Mouse (Mus musculus) spleen, postnatal 14 days (tissue): ENCODE measurements around the gene N6amt1.
A peak's percentile ranks its signal among the peaks of the same experiment; 100 is the strongest.

Experiments
- DNase-seq, 2 experiments: peaks; one replicate each; pipeline ENCODE4 v3.0.0; 2021 to 2022; ENCODE audit warnings: low spot score in 2 of 2

Gene N6amt1

DNA sequence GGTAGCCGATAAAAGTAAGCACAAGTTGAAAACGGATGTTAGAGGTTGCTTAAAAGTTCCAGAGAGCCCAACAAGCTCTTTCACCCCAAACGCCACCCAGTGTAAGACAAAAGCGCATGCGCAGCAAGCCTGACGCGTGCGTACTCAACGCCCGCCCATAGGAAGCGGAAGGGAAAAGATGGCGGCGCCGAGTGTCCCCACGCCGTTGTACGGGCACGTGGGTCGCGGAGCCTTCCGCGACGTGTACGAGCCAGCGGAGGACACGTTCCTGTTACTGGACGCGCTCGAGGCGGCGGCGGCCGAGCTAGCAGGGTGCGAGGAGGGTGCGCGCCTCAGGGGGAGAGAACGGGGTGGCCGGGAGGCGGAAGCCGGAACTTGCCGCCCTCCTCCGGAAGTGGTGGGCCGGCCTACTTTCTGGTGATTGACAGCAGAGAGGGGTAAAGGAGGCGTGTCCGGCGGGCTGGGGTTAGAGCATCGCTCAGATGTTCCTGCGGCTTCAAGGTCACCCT lies at the start of gene N6amt1:
TSS of gene N6amt1 (plus strand) at position 111 of the 509 bp plus-strand sequence.
- DNase-seq = peak; percentile 78 to 84

DNA sequence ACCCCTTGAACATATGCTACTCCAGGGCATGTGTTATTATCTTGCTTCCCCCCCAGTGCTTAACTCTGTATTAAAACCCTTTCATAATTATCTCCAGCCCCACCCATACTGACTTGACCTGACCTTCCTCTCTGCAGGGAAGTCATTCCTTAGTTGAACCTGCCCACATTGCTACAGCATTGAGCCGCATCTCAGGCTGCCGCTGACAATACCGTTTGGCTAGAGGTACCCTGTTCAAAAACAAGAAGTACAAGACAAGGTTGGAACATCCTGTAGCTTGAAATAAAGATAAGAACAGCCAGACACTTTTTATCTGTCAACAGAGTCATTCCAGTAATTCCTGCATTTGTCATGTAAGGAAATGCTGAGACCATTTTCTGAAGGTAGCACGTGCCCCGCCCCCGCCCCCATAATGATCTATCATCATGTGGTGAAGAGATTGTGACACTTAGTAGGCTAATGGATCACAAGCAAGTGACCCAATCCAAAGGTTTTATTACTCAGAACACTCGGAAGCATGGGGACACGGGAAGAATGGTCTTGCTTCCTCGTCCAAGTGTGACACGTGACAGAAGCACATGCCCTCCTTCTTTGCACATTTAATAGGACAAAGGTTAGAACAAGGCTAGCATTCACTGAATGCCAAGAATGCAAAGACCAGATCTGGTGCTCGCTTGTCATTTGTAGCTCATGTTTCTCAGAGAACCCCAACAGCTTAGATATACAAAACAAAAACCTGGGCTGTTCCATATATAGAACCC lies 48.6 kb upstream of the N6amt1 start:
- DNase-seq = no peak

DNA sequence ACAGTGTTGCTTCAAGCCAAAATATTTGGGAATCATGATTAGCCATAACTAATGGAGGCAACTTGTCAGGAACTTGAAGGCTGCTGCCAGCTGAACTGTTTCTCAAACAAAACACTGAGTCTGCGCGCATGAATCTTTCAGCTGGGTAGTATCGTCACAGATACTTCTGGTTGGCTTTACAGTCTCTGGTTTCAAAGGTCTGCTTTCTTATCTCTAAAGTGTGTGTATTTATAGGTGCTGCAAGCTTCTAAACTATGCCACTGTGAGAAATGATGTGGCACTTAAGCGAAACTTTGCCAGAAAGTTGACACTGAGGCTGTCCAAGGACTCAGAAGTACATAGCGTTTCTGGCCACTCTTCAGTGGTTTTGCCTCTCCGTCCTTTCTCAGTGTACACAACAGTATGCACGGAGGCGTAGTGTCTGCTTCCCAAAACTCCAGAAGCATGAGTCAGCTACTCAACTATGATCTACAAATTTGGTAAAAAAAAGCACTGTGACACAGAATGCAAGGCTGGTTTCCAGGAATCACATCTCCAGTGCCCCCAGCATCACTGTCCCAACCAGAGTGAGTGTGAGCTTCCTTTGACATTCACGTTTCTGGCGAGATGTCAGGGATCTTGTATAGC lies 46.8 kb upstream of the N6amt1 start:
- no peak for DNase-seq

DNA sequence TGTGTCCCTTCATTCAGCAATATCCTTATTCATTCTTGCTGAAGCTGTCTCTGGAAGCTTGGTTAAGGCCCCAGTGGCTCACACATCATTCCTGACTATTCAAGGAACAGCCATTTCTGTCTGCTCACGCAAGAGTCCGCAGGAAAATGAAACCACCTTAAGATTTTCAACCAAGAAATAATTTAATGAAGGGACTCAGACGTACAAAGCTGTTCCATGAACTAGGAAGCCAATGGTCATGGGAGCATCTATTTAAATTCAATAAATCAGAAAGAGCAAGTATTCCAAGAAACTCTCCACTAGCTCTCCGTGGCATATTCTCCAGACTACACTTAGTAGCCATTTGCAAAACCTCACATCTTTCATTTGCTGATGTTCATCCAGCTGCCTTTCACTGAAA lies 43.3 kb upstream of the N6amt1 start:
- no peak for DNase-seq

DNA sequence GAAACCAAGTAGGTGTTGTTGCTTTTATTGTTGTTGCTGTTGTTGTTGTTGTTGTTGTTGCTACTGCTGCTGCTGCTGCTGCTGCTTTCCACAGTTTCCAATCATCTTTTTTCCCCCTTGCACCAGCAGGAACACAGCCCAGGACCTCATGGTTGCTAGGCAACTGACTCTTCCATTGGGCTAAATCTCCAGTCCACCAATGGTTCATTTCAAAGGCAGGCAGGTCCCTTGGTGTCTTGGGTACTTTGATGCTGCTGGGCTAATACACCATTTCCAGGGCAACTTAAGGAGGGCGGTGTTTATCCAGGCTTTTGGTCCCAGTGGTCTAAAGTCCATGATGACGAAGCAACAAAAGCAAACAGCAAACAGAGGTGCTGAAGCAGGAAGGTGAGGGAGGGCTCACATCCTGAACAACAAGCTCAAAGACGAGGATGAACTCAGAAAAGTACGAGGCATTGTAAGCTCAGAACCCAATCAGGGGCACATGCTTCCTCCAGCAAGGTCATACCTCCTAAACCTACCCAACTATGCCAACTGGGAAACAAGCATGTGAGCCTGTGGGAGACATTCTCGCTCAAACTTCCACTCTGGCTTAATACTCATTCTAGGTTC lies 35.7 kb upstream of the N6amt1 start:
- DNase-seq = no peak

DNA sequence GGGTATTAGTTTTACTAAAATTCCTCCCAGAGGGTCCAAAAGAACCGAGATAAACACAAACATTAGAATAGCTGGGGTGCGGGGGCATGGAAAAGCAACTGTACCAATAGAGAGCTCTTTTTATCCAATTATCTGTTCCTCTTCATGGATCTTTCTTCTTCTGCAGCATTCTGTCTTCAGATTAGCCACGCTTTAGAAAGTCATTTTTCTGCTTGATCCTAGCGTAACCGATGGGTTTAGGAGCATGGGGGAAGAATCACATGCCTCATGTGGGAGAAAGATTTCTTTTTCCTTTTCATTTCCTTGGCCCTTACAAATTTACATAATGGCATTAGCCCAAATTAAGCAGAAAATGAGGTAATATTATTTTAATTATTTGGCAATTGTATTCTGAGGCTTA lies 35.0 kb upstream of the N6amt1 start:
- no peak for DNase-seq

DNA sequence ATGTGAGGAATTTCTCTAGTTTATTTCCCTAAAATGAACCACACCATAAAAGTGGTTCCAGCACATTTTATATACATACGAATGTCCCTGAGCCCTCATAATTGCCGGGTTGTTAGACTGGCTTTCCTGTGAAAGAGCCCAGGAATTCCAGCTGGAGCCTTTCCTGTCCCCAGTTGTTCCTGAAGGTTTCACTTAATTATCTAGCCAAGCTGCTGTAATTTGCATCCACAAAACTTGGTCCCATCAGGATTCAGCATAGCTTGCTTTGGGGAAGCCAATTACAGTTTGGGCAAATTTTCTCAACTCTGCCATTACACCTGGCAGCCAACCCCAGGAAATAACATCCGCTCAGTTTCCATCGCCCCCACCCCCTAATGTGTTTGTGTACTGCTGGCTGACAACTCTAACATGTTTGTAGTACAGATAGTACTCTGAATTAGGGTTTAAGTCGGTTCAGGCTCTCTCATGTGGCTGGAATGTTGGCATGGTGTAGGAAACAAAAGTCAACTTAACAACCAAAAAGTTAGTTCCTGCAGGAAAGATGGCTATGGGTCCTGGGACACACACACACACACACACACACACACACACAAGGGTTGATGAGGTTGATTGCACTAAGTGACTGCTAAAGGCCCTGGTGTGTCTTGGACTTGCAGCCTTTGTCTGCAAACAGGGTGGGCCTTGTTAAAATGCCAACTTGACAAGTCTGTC lies 34.3 kb upstream of the N6amt1 start:
- DNase-seq = no peak

DNA sequence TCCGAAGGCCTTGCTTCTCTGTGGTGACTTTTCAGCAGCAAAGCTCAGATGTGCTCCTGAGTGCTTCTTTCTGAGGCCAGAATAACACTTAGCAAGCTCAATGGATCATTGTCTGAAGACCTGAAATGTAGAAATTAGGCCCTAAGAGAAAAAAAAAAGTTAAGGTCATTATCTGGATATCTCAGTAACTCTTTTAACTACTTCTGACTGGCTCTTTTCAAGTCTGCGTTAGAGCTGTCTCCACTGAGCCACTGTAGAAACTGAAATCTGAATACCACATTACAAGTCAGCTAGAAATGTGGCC lies 33.8 kb upstream of the N6amt1 start:
- no peak for DNase-seq

DNA sequence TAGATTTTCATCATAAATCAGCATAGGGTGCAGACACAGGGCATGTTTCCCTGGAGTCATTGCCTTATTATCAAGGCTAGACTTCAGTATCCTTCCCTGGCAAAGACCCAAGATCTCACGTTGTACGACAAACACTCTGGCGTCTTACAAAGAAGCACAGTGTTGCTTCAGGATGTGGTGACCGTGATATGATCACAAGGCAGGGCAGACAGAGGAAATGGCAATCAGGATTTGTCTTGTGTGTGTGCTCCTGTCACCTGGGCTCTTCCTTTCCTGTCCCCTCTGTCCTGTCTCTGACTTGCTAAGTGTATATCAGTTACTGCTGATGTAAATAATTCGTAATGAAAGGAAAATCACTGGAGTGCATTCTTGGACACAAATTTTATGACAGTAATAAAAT lies 29.4 kb upstream of the N6amt1 start:
- no peak for DNase-seq

DNA sequence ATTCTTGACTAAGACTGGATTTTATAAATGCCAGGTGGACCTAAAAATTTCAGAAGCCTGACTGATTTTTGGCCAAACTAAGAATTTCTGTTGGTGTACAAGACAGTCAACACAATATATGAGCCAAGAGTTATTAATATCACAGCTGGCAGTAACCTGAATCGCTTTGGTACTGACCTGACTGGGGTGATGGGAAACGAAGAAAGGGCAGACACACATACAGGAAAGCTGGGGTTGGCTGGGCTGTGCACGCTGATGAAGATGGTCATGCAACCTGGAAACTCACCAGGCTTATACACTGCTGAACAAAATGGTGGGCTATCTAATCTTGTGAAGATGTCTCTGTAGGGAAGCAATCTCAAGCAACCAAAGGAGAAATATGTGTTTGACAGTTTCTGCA lies 24.0 kb upstream of the N6amt1 start:
- no peak for DNase-seq

DNA sequence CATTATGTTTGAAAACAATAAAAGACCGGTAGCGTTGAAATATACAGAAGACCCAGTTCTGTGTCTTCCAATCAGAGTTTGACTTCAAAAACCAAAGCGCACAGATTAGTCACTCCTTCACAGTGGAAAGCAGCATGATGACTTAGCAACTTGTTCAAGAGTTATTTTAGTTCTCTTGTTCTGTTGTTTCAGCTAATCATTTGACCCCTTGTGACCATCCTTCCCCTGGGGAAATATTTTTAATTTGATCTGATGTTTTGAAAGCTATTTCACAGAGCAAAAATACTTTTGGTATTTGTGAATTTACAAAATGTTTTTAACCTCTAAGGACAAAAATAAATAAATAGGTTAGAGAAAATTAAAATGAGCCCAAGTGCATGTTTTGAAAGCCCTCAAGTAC lies 19.2 kb upstream of the N6amt1 start:
- no peak for DNase-seq

DNA sequence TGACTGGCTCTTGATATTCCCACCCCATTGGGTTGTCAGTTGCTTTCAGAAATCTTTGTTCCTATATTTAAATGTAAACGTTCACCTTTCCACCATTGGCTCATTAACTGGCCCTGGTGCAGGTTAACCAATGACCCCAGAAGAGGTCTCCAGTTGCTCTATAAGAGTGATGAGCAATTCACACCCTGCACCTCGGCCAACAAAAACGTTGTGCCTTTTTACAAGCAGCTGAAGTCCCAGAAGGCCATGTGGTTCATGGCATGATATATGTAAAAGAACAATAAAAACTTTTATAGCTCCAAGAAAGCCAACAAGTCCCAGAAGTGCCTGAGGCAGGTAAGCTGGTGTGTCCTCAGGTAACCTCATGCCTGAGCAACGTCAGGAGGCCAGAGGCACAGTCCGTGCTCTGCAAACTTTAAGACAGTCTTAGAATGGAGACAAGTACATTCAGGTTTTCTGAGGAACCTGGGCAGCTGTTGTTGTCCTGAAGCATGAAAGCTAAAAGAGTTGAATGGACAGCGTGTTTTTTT lies 12.9 kb upstream of the N6amt1 start:
- DNase-seq = no peak

DNA sequence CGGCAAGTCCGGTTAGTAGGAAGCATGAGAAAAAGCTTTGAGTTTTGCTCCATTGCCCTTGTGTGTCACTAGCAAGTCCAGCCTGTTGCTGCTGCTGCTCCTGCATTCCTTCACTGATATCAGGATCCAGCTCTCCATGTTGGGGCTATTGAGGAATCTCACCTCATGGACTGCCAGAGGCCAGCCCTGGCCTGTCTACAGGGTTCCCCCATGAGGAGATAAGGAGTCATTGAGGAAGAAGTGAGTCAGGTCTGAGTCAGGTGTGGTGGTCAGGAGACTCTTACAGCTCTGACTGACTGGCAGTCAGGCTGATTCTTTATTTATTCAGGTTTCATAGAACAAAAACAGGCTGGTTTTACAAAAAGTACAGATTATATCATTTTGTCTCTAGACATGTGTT lies 5.9 kb upstream of the N6amt1 start:
- DNase-seq = no peak

DNA sequence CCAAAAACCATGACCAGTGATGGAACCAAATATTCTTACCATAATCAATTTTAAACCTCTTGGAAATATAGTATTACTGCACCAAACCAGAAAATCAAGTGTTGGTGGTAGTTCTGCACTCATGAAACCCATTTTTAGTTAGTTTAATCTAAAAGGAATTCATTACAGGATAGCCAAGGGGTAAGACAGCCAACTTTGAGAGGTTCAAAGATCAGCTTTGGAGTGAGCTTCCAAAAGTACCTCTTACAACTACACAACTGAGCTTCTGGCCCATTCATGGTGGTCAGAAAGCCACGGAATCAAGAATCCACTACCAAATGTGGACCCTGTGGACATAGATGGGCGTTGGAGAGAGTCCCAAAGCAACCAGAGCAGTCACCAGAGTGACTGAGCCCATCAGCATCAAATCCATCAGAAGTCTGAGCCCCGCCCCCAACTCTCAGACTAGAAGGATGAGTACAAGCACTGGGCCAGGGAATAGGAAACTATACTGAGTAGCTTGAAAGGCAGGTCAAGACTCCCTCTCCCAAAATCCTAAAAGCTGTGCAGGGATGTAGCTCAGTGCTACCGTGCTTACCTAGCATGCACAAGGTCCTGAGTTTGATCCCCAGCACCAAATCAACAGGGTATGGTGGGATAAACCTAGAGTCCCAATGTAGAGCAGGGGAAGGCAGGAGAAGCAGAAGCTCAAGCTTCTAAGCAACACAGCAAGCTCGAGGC lies 2.4 kb upstream of the N6amt1 start:
- DNase-seq = no peak

DNA sequence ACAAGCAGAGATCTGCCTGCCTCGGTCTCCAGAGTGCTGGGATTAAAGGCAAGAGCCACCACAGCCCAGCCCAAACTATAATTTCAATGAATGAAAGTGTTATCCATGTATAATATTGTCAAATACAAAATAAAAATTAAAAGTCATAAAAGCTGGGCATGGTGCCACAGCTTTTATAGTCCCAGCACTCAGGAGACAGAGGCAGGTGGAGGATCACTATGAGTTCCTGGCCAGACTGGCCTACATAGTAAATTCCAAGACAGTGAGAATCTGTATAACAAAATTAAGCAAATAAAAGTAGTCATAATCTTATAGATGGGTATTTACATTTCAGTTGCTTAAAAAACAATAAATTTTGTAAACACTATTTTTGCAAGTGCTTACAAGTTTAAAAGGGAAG lies 380 bp upstream of the N6amt1 start:
- no peak for DNase-seq

DNA sequence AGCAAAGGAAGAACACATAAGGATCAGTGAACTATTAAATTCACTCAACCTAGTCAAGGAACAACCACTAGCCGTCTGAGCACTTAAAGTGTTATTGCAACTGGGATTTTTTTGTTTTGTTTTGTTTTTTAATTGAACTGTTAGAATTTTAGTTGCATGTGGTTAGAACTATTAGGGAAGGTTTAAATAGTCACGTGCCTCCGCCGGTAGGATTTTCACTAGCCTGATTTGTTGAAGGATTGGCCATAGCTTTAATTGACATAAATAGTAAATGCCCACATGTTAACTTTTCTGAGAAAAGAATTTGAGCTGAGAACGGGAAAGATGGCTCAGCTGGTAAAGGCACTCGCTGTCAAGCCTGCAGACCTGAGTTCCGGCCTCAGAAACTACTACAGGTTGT lies 763 bp downstream of the N6amt1 start:
- DNase-seq = no peak

DNA sequence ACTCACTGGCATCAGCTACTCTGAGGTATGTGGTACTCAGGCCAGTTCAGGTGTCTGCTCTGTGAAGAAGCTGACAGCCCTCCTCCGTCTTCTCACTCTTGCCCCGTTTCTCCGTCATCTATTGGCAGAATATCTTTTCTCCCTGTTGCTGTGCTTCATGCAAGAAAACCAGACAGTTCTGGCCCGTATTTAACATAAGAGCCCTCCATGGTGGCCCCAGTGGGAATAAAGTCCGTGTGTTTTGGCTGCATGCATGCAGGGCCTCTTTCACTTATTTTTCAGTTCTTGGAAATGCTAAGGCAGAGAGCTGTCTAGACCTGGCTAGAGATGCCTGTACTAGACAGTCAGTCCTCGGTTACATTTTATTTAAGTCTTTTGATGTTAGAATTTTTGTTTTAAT lies 6.1 kb downstream of the N6amt1 start:
- DNase-seq = no peak

DNA sequence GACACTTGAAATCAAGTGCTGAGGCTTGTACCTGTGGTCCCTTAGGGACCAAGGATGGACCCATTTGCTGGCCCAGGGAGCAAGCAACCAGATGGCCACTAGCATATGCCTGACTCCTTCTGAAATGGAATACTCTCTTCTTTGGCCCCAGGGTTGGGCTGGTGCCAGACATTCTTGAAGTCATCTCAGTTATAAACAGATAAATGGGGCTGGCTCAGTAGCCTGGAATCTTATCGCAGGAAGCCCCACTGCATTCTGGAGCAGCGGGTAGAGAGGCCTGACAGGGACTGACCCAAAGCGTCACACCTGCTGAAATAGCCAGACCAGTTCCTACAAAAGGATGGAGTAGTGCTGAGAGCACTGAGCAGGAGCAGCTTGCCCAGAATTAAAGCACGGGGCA lies 10.2 kb downstream of the N6amt1 start:
- no peak for DNase-seq

DNA sequence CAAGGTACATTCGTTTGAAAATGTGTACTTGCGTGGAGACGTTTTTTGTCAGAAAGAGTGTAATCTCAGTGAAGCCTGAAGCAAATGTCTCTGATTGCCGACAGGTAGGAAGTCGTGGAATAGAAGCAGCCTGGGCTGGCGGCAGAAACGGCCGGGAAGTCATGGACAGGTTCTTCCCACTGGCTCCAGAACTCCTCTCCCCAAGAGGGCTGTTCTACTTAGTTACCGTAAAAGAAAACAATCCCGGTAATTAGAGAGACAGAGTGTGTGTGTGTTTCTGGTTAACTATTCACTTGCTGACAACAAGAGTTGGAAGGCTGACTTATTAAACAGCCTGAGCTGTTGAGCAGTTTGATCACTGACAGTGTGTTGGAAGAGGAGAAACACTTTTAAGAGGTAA lies 12.1 kb downstream of the N6amt1 start:
- no peak for DNase-seq

DNA sequence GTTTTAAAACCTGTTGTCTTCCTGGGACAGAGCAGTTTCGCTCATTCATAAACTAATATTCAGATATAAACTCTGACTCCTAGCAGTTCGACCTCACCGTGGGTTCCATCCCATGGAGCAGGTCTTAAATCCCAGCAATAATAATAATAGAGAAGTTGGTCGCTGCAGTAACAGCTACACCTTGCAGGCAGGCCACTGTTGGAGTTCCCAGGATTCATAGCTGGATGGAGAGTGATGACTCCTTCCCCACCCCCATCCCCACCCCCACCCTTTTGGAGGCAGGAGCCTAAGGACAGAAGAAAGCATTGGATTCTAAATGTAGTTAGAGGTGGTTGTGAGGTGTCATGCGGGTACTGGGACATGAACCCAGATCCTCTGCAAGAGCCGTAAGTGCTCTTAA lies 12.5 kb downstream of the N6amt1 start:
- no peak for DNase-seq

DNA sequence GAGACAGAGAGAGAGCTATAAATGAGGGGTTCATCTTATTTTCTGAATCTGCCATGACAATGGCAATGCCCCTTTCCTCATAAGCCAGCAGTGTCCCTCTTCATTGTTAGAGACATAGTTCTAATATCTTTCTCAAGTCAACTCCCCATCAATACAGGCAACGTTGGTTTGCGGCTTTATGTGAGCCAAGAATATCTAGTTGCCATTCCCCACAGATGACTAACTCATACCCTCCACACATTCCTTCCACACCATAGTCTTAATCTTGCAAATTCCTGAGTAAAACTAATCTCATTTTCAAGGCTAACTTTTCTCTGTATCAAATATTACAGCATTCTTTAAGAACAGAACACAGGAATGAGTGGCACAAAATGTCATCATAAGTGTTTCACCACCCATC lies 29.0 kb downstream of the N6amt1 start:
- no peak for DNase-seq

DNA sequence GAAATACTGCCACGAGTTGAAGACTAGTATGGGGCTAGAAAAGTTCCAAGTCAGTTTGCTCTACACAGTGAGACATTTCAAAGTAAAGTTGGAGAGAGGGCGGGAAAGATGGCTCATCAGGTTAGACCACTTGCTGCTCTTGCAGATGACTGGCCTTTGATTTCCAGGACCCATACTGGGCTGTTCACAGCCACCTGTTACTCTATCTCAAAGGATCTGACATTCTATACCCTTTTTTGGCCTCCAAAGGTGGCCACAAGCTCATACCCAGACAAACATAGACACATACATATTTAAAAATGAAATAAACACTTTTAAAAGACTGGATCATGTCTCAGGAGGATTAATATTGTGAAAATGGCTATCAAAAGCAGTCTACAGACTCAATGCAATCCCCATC lies 30.4 kb downstream of the N6amt1 start:
- no peak for DNase-seq
